Mouse (Mus musculus) erythroblast, embryonic 14.5 days (primary cell): ENCODE results near the gene Foxn3.

Experiments
- GATA1 ChIP-seq: IDR thresholded peaks from 2 replicates; pipeline ENCODE4 v1.6.1; 2012; ENCODE audit warnings: low read length, inconsistent platforms, mixed read lengths
- TAL1 ChIP-seq: IDR thresholded peaks from 3 replicates; pipeline ENCODE4 v1.6.1; 2012; ENCODE audit warnings: low read length, inconsistent platforms, mixed read lengths

DNA sequence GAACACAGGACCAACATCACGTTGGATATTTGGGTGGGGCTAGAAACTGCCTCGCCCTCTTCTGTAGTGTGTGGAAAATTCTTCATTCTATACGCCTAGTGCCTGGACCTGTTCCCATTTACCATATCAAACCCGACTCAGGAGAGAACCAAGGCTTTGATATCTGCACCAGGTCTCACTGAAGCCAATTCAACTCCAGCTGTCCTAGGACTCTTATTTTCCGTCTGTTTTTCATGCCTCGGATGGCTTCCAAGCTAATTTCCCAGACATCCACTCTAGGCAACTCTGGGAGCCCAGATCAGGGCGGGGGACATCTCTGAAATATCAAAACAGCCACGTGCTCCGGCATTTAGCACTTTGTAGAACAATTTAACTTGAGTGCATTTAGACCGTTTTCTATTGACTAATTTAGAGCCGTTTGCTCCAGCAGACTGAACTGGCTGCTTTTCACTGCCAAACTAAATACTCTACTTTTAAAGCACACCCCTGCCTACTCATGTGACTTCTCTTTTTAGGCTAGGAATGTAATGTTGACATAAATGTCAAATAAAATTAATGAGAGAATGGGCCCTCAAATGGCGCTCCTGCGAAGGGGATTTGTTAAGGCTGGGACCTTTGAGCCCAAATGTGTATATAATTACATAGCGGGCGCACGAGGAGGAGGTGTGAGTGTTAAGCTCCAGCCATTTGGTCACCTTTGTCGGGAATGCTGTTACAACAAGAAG, 33.5 kb downstream of the Foxn3 start:
- TF ChIP-seq GATA1, result no peak
- no peak for TF ChIP-seq TAL1
